Mouse (Mus musculus) stomach, postnatal 0 days (tissue): ENCODE measurements around the gene Frmpd4.

ENCODE experiments used
- CTCF ChIP-seq: IDR thresholded peaks from 2 replicates; pipeline ENCODE4 v1.5.1; 2016; ENCODE audit warnings: antibody characterized with exemption, low read depth, mild to moderate bottlenecking, moderate library complexity
- EP300 ChIP-seq: optimal IDR thresholded peaks from 2 replicates; pipeline ENCODE3; 2016; ENCODE audit warnings: antibody characterized with exemption

DNA sequence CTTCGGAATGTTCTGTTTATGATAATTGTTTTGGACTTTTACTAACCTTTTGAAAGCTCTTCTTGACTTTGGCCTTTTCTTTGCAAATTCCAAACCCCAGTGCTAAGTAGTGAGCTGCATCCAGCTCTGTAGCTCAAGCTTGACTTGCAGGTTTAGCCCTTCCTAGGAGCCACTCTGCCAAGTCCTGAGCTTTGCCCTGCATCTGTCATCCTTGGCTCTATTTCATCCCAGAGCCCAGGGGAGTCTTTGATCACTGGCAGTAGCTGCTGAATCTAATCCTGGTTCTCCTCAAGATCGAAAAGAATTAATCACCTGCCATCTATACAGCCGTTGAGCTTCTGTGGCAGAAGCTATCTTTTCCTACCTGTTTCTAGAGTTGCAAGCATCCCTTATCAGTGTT, 251.9 kb downstream of the Frmpd4 start:
- TF ChIP-seq CTCF (no peak), EP300 (no peak)
